Mouse (Mus musculus) right cerebral cortex, postnatal 14 days (tissue): ENCODE measurements around the gene Ccdc12.

Experiments used
- DNase-seq: peaks from one replicate; pipeline ENCODE4 v3.0.0; 2022

Gene Ccdc12

GRCm38 (mm10) chr9:110656249-110657221 lies at the start of gene Ccdc12:
Gene Ccdc12, plus strand, starts transcription at chr9:110656503.
- peak; percentile 92 for DNase-seq

GRCm38 (mm10) chr9:110611471-110611870 lies 44.8 kb upstream of the Ccdc12 start:
- no peak for DNase-seq

GRCm38 (mm10) chr9:110617081-110617480 lies 39.2 kb upstream of the Ccdc12 start:
- DNase-seq = no peak

GRCm38 (mm10) chr9:110620180-110620579 lies 36.1 kb upstream of the Ccdc12 start:
- DNase-seq = no peak

GRCm38 (mm10) chr9:110620685-110621084 lies 35.6 kb upstream of the Ccdc12 start:
- no peak for DNase-seq

- no peak for DNase-seq
Observed at GRCm38 (mm10) chr9:110622621-110623219, 33.6 kb upstream of the Ccdc12 start.

GRCm38 (mm10) chr9:110623416-110624195 lies 32.7 kb upstream of the Ccdc12 start:
- DNase-seq = no peak

- peak; percentile 82 for DNase-seq
Observed at GRCm38 (mm10) chr9:110624361-110625166, 31.7 kb upstream of the Ccdc12 start, which contains the start of gene Nradd. Gene Nradd, minus strand, starts transcription at chr9:110624452.

GRCm38 (mm10) chr9:110625350-110625908 lies 30.9 kb upstream of the Ccdc12 start:
- DNase-seq = no peak

- DNase-seq = no peak
Observed at GRCm38 (mm10) chr9:110630171-110630570, 26.1 kb upstream of the Ccdc12 start.

- peak; percentile 75 for DNase-seq
Observed at GRCm38 (mm10) chr9:110631191-110631590, 25.1 kb upstream of the Ccdc12 start.

GRCm38 (mm10) chr9:110631651-110632275 lies 24.5 kb upstream of the Ccdc12 start:
- DNase-seq = no peak

- DNase-seq = no peak
Observed at GRCm38 (mm10) chr9:110632671-110633070, 23.6 kb upstream of the Ccdc12 start.

- no peak for DNase-seq
Observed at GRCm38 (mm10) chr9:110633882-110634281, 22.4 kb upstream of the Ccdc12 start.

GRCm38 (mm10) chr9:110635225-110635624 lies 21.1 kb upstream of the Ccdc12 start:
- DNase-seq = peak; percentile 96

- DNase-seq = no peak
Observed at GRCm38 (mm10) chr9:110638611-110639021, 17.7 kb upstream of the Ccdc12 start.

- no peak for DNase-seq
Observed at GRCm38 (mm10) chr9:110641006-110641405, 15.3 kb upstream of the Ccdc12 start.

GRCm38 (mm10) chr9:110642812-110643524 lies 13.3 kb upstream of the Ccdc12 start:
- DNase-seq = no peak

- DNase-seq = no peak
Observed at GRCm38 (mm10) chr9:110643787-110644186, 12.5 kb upstream of the Ccdc12 start.

GRCm38 (mm10) chr9:110644295-110644694 lies 12.0 kb upstream of the Ccdc12 start:
- no peak for DNase-seq

GRCm38 (mm10) chr9:110645219-110645618 lies 11.1 kb upstream of the Ccdc12 start:
- no peak for DNase-seq
